Mouse (Mus musculus) E14TG2a.4 (cell line): ENCODE measurements around the gene Sgo1.

Experiments
- CTCF ChIP-seq: conservative IDR thresholded peaks from 2 replicates; pipeline ENCODE4 v1.5.1; 2014; ENCODE audit warnings: low read length
- POU5F1 ChIP-seq: IDR thresholded peaks from 2 replicates; pipeline ENCODE4 v1.6.1; 2014; ENCODE audit warnings: low read length, borderline replicate concordance

DNA sequence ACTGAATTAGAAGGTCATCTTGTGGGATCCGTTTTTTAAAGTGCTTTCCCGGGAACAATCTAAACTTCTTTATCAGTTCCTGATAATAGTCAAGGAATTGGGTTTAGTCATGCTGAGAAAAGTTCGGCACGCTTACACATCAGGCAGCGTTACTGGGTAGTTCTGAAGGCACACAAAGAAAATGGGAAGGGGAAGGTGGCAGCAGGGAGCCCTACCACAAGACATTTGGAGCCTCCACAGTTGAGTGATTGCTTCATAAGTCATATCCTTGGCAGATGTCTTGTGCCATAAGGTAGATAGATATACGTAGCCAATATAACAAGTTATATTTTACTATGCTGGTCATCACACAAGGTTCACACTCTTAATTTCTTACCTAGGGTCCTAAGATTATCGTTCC, 813 bp upstream of the Sgo1 start:
- TF ChIP-seq POU5F1 (no peak), CTCF (no peak)
